Mouse (Mus musculus) layer of hippocampus, postnatal 36 days (tissue): ENCODE data around the gene Nkrf. TPM values are rescaled to one million over a fixed set of nuclear protein-coding genes. Genes with fewer than 3 reads are reported as not detected.

Experiments
- DNase-seq, 2 experiments: peaks; one replicate each; pipeline ENCODE4 v3.0.0; 2022
- total RNA-seq, 2 experiments: library from RNA; stranded (reverse); gene quantifications; 2 replicates each; pipeline ENCODE4 v1.2.3; 2021

Gene Nkrf
- total RNA-seq, 2 experiments from 2014 or later = 31.7 to 33.2 TPM

DNA sequence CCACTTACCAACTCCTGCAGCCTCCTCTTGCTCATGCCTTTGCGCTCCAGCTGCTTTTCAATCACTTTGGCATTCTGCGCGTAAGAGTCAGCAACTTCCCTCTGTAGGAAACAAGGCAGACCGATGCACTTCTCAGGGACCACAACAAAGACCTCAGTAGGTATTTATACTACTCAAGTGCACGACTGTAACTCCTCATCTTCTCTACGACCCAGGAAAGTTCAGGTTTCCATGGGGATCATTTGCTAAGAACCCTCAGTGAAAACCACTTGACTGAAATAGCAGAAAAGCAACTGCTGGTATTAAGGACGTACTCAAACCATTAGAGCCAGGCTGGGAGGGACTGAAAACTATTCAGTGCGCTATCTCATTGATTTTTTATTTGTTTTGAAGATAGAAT, 50.1 kb downstream of the Nkrf start:
- DNase-seq = no peak

GRCm38 (mm10) chrX:36847152-36847551, 55.5 kb downstream of the Nkrf start:
- DNase-seq = no peak

- DNase-seq = no peak
Measured at GRCm38 (mm10) chrX:36843346-36843990, 59.2 kb downstream of the Nkrf start.

- DNase-seq = no peak
Measured at GRCm38 (mm10) chrX:36841698-36842097, 61.0 kb downstream of the Nkrf start.

DNA sequence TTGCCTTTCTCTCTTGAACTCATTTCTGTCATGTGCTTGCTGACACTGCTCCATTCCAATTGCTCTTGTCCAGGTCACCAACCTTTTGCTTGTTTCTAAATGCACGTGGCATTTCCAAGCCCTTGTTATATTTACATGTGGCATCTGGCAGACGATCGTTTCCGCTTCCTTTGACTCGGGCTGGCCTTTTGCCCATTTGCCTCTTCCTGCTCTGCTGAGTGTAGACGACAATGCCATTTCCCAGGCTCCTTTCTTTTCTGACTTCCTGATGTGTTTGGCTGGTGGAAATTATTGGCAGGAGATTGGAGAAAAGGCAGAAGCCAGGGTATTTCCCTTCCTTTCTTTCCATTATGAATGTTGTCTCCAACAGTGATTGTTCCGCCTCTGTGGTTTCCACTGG, 63.3 kb downstream of the Nkrf start:
- DNase-seq = no peak

Other genes starting within 250 kb of the Nkrf start
- gene Slc25a43, start 159.2 kb downstream of the Nkrf start, total RNA-seq = under 1 TPM in 1 of 2 experiments, not detected in 1; 0.52 TPM
- gene Slc25a5, start 107.2 kb downstream of the Nkrf start, total RNA-seq = 100 to 1,000 TPM; 336 to 357 TPM
- gene Ube2a, start 29.0 kb downstream of the Nkrf start, total RNA-seq = 10 to 100 TPM; 55.9 to 62.0 TPM
- gene C330007P06Rik, start 28.8 kb downstream of the Nkrf start, total RNA-seq = 10 to 100 TPM; 40.0 to 44.5 TPM
- 10 to 100 TPM; 47.4 to 49.1 TPM for gene Sept6, start 88.9 kb upstream of the Nkrf start, total RNA-seq
- gene Sowahd, start 145.9 kb upstream of the Nkrf start, total RNA-seq = not detected
- gene Rpl39, start 182.5 kb upstream of the Nkrf start, total RNA-seq = 100 to 1,000 TPM; 237 to 247 TPM
- gene Upf3b, start 207.4 kb upstream of the Nkrf start, total RNA-seq = 10 to 100 TPM; 19.9 to 22.7 TPM
- 10 to 100 TPM; 13.1 to 15.3 TPM for gene Nkap, start 223.9 kb upstream of the Nkrf start, total RNA-seq